8 mouse cellular contexts compared by ENCODE assay signal in the genomic region with DNA sequence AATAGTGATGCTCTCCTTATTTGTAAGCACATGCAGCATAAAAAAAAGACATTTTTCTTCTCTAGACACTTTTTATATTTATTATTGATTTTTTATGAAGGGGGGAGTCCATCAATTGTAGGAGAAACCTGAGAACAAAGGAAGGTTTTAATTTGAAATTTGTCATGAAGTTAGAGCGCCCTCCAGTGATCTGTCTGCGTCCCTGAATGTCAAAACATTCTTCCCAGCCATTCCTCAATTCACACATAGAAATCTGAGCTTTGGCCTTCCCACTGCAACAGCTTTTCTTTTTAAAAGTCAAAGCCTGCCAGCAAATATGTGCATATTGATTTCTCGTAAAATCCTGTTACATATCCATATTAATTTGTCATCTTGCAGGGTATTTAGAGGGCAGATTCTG.
DNase-seq lines count a peak whose midpoint lies in the region; TF ChIP-seq lines count a peak whose summit lies in the region.
"Had no signal": no experiment of that assay in that cellular context is flagged by ENCODE, and none has a peak within 500 bp of the region (broad histone marks: within the 10 kb centered on the region; RNA-seq: fewer than 3 reads in every experiment).

No protein-coding gene starts in this region.

- H3K4me1 ChIP-seq in ES-E14 (ENCODE audit: control insufficient read depth in 2 of 2, insufficient read depth in 2 of 2, low read length in 2 of 2, poor library complexity in 1 of 2): no peaks in the 10 kb centered on the region
- H3K4me1 ChIP-seq: lung, embryonic 15.5 days had no signal

- no peaks in the 10 kb centered on the region for H3K9me3 ChIP-seq in ES-E14 (ENCODE audit: control insufficient read depth, insufficient read depth, low read depth, low read length)
- H3K9me3 ChIP-seq: lung, embryonic 15.5 days had no signal

- peak; percentile 7 for DNase-seq in kidney, postnatal 10 days
- DNase-seq in kidney, adult 11 months: no peak
- DNase-seq in ES-E14 (ENCODE audit: low read depth, low spot score): peak; percentile 12
- peak; percentile 21 for DNase-seq in ZHBTc4 (ENCODE audit: low read depth, low spot score)
- DNase-seq in left cerebral cortex, postnatal 4 days: peak; percentile 10
- no peak for DNase-seq in lung, postnatal 10 days
- DNase-seq in urinary bladder, adult 2 months (ENCODE audit: low spot score): no peak

- no peaks in the 10 kb centered on the region for H3K36me3 ChIP-seq in ES-E14 (ENCODE audit: control insufficient read depth, insufficient read depth, low read length, poor library complexity, severe bottlenecking)
- H3K36me3 ChIP-seq: lung, embryonic 15.5 days had no signal

- no peak overlapping the region for H3K27ac ChIP-seq in ES-E14 (ENCODE audit: insufficient read depth, low read depth, low read length, poor library complexity, severe bottlenecking)
- H3K27ac ChIP-seq: lung, embryonic 15.5 days had no signal

- intact Hi-C loops in left cerebral cortex, postnatal 4 days (cut with DNase I): loop anchor here (10.0 kb wide), 1 partner anchor 291 kb away; no protein-coding TSS in a partner anchor

- H3K9ac ChIP-seq in ES-E14 (ENCODE audit: insufficient read depth, low read depth, low read length, poor library complexity, severe bottlenecking): no peak overlapping the region
- H3K9ac ChIP-seq: lung, embryonic 15.5 days had no signal

- H3K4me3 ChIP-seq in ES-E14 (ENCODE audit: insufficient read depth in 1 of 2, low read depth in 1 of 2, low read length in 2 of 2, poor library complexity in 1 of 2, severe bottlenecking in 1 of 2): no peak overlapping the region
- H3K4me3 ChIP-seq: lung, embryonic 15.5 days had no signal

- in situ Hi-C loops in ES-E14 (cut with MboI; ENCODE audit: low sequenced_read_pairs in 2 of 2, unreplicated experiment in 2 of 2): no loop called here

TF ChIP-seq in ES-E14, 5 proteins besides CTCF, POLR2A, EP300 and RAD21:
- TF ChIP-seq ZC3H11A (IDR thresholded peaks at IDR 0.05; ENCODE audit: borderline replicate concordance, low read depth, low read length) (peak; percentile 68), MAFK (IDR thresholded peaks at IDR 0.05; ENCODE audit: insufficient read depth, low read depth, low read length) (no peak), HCFC1 (IDR thresholded peaks at IDR 0.05; ENCODE audit: borderline replicate concordance, insufficient read depth, low read length) (no peak), CHD2 (IDR thresholded peaks at IDR 0.05; ENCODE audit: low read depth, low read length) (no peak), ZNF384 (IDR thresholded peaks at IDR 0.05; ENCODE audit: low read depth, low read length) (no peak)
TF ChIP-seq in ES-E14: peak in this region for 1.

Comparison
In these comparisons a context has a peak if more than half of its experiments do, and no peak if none do; other contexts are left out.
1. DNase-seq: peak in kidney, postnatal 10 days (single experiment), ES-E14 (single experiment), ZHBTc4 (single experiment) and left cerebral cortex, postnatal 4 days (single experiment); none in kidney, adult 11 months (single experiment), lung, postnatal 10 days (single experiment) and urinary bladder, adult 2 months (single experiment).